Mouse (Mus musculus) cerebellum, adult 9-10 months (tissue): Measurements from ENCODE around the gene Hist1h4j.
A peak's percentile ranks its signal among the peaks of the same experiment; 100 is the strongest.
"Not testable (repeated sequence)": the region's sequence is repeated elsewhere in the genome, so short reads cannot be mapped to it uniquely, and the experiment has no call there.

Experiments used
- DNase-seq: peaks from one replicate; pipeline ENCODE4 v3.0.0; 2022

Hist1h4j gene

DNA sequence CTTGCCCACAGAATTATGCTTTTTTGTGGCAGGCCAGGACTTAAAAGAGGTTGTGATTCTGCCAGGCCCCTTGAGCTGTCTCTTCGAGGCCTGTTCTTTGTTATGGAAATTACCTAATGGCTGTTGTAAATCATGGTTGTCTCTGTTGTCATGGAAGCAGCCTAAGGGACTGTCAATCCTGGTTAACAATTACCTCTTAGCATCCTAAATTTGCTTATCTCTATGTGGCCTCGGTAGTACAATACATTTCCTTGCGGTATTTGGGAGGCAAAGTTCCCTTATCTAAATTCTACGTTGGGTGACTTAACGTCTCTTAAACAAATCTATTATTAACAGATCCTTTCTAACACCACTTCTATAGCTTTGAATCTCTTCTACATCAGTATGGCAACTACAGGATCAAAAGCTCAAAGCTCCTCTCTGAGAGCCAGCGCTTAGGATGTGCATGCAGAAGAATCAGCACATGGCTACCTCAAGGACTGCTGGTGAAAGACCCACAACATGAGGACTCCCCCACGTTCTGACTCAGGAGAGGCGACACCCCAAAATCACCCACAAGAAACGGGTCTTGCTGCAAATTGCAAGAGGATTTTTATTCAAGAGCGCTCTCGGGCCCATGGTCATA lies 6.8 kb upstream of the Hist1h4j start:
- DNase-seq = no peak

GRCm38 (mm10) chr13:21729544-21729943 lies 5.3 kb upstream of the Hist1h4j start:
- no peak for DNase-seq

GRCm38 (mm10) chr13:21733466-21733865 lies 1.4 kb upstream of the Hist1h4j start:
- DNase-seq = no peak

DNA sequence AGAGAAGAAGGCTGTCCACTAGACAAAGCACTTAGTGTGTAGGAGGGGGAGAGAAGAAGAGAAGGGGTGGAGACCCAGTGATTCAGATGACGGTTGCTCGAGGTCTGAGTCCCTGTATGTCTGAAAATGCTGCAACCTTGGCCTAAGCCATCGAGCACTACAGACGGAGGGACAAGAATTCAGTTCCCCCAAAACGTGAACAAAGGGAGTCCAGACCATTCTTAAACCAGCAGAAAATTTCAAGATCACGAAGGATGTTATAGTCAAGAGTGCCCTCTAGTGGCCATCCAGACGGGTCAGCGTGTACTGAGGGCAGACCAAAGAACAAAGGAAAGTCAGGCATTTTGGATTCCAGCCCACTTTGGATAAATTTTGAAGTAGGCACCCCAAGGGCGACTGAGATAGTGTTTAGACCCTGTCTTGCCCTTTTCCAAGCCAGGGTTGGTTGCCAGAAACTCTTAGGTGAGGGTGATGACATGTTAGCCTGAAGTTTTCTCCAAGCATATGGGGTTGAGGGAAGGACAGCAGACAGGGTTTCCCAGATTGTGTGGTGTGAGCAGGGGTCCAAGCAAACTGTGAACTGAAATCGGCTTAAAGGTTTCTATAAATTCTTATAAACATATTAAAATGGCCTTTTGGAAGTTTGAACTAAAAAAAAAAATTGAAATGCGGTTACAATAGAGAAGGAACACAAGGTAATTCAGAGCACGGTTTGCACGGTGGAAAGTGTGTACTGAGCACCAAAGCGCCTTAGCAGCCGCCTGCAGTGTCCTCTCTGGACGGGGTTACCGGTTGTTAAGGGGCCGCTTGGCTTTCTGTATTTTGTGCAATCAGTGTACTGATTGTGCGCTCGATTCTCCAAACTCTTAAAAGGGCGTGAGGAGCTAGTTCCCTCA lies 606 bp upstream of the Hist1h4j start:
- DNase-seq = peak; percentile 90

GRCm38 (mm10) chr13:21745006-21745405 lies 10.1 kb downstream of the Hist1h4j start:
- no peak for DNase-seq

DNA sequence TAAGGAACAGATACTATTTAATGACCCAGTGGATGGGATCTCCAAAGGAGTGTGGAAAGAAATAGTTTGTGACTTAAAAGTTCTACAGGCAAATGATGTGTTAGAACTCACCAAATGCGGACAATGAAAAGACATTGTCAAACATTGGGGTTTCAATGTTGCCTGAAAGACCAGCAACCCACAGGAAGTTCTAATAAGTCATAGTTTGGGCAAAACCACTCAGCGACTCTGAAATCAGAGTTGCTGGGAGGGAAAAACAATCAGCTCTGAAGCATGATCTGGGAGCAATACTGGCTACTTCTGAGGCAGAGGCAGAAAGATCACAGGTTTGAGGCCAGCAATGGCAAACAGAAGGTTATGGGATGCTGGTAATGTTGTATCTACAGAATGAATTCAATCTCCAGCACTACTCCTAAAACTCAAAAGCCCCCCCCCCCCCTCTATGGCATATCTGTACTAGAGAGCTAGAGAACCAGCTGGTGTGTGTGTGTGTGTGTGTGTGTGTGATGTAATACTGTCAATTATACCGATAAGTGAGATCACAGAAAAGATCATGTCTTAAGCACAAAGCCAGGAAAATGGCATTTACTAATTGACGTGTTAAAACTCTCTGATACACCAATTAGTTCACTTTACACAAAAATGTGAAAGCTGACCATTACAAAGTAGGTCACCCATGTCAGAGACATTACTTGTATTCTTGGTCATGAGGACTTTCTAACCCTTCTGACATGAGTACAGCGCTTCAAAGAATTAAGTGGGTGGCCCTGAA lies 14.7 kb downstream of the Hist1h4j start:
- no peak for DNase-seq

DNA sequence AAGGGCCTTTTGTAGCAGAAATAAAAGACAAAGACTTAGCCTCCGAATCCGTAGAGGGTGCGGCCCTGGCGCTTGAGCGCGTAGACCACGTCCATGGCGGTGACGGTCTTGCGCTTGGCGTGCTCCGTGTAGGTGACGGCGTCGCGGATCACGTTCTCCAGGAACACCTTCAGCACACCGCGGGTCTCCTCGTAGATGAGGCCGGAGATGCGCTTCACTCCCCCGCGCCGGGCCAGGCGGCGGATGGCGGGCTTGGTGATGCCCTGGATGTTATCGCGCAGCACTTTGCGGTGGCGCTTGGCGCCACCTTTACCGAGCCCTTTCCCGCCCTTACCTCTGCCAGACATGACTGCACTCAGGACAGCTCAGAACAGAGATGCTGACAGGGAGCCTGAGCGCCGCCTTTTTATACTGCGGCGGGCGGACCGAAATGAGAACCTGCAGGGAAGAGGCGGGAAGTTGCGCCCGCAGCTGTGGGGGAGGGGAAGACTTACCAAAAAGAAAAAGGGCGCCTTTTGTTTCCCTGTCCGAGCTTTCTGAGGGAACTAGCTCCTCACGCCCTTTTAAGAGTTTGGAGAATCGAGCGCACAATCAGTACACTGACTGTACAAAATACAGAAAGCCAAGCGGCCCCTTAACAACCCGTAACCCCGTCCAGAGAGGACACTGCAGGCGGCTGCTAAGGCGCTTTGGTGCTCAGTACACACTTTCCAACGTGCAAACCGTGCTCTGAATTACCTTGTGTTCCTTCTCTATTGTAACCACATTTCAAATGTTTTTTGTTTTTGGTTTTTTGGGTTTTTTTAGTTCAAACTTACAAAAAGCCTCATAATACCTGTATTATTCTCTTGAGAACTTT lies 15.5 kb downstream of the Hist1h4j start, which contains the start of gene Hist1h4k:
Gene Hist1h4k (minus strand): TSS at position 347 of the 859 bp plus-strand sequence.
- peak; percentile 96 for DNase-seq

DNA sequence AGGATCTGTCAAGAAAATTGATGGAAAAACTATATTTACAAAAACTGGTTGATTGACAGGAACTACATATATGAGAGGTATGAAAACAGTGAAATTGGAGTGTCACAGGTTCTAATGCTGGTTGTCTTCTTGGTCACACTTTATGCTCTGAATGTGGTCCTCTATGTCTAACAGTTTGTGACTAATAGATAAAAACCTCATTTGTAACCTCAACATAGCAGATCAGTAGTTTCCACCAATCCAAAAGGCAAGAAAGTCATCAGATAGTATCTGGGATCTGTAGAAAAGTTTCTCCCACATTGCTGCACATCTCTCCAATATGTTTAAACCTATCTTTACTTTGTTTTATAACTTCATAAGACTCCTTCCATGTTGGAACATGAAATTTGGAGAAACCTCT lies 16.6 kb downstream of the Hist1h4j start:
- DNase-seq = no peak

GRCm38 (mm10) chr13:21751827-21752226 lies 17.0 kb downstream of the Hist1h4j start:
- DNase-seq = no peak

- DNase-seq = no peak
These were observed 17.5 kb downstream of the Hist1h4j start for GRCm38 (mm10) chr13:21752356-21752755.

DNA sequence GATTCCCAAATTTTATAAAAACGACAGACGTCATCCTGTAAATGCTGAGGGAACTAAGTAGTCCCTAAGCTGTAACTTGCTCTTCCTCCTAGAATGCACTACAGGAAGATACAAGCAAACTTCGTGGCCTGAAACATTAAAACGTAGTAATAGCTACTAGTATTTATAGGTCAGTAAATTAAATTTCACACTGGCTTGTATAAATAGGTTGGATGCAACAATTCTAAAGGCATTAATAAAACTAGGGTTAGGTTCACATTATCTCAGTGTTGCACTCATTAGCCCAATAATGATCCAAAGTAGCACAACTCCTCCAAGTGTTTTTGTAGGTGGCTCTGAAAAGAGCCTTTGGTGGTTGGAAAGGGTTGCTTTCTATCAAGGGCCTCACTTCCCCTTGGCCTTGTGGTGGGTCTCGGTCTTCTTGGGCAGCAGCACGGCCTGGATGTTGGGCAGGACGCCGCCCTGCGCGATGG lies 18.2 kb downstream of the Hist1h4j start:
- DNase-seq = no peak

DNA sequence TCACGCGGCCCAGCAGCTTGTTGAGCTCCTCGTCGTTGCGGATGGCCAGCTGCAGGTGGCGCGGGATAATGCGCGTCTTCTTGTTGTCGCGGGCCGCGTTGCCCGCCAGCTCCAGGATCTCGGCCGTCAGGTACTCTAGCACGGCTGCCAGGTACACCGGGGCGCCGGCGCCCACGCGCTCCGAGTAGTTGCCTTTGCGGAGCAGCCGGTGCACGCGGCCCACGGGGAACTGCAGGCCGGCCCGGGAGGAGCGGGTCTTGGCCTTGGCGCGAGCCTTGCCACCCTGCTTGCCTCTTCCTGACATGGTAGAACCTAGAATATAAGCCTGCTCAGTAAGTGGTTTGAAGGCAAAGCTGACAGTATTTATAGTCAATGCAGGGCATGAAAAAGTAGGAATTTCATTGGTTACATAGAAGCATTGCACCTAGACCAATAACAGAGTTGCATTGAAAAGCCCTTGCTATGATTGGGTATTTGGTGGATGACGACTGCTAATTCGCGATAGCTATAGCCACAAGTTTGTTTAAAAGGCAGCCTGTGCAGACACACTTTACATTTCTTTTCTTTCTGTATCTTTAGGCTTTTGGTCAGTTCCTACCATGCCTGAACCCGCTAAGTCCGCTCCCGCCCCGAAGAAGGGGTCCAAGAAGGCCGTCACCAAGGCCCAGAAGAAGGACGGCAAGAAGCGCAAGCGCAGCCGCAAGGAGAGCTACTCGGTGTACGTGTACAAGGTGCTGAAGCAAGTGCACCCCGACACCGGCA lies 18.8 kb downstream of the Hist1h4j start, which contains the start of the genes Hist1h2ak and Hist1h2bn:
Gene Hist1h2ak (minus strand): TSS at position 304 of the 762 bp plus-strand sequence.
Gene Hist1h2bn (plus strand): TSS at position 600 of the 762 bp plus-strand sequence.
- DNase-seq = peak; percentile 94

DNA sequence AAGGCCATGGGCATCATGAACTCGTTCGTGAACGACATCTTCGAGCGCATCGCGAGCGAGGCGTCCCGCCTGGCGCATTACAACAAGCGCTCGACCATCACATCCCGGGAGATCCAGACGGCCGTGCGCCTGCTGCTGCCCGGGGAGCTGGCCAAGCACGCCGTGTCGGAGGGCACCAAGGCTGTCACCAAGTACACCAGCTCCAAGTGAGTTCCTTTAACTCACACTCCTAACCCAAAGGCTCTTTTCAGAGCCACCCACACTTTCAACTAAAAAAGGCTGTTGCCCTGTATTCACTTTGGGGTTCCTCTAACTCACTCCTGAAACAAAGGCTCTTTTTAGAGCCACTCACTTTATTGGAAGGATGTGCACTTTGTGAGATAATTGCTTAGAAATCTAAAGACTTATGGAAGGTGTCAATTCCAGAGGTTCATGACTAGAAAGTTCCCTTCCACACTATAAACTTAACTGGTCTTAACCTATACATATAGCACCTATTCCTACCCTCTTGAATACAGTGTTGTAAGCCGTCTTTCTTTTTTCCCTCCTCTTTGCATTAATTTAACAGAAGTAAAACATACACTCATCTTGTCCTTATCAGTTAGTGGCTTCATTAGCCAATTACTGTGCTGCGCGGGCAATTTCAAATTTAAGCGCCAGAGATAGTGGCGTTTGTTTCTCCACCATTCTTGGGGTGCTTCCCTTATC lies 19.6 kb downstream of the Hist1h4j start:
- not testable (repeated sequence) for DNase-seq

GRCm38 (mm10) chr13:21755707-21756106 lies 20.8 kb downstream of the Hist1h4j start:
- no peak for DNase-seq

GRCm38 (mm10) chr13:21778814-21779766 lies 44.2 kb downstream of the Hist1h4j start:
- DNase-seq = peak; percentile 90

DNA sequence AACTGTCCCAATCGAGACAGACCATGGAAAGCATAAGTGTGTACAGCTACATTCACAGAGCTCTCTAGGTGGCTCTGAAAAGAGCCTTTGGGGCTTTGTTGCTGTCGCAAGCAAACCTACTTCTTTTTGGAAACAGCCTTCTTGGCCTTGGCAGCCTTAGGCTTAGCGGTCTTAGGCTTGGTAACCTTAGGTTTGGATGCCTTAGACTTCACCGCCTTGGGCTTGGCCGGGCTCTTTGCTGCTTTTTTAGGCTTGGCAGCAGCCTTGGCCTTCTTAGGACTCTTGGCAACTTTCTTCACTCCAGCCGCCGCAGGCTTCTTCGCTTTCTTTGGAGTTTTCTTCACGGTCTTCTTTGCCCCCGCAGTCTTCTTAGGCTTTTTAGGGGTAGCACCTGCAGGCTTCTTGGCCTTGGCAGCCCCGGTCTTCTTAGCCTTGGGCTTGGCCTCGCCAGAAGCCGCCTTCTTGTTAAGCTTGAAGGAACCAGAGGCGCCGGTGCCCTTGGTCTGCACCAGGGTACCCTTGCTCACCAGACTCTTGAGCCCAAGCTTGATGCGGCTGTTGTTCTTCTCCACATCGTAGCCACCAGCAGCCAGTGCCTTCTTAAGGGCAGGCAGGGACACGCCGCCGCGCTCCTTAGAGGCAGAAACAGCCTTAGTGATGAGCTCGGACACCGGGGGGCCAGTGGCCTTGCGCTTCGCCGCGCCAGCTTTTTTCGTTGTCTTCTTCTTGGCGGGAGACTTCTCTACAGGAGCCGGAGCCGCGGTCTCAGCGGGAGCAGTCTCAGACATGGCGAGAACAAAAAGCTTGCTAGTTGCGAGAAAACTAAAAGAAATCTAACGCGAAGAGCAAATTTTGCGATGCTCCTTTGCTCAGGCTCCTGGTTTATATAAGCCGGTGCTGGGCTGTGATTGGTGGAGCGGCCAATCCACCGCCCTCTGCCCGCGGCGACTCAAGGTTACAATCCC lies 45.2 kb downstream of the Hist1h4j start, which contains the start of gene Hist1h1b:
Gene Hist1h1b (minus strand): TSS at position 859 of the 965 bp plus-strand sequence.
- peak; percentile 83 for DNase-seq

- DNase-seq = no peak
These were observed 46.2 kb downstream of the Hist1h4j start for GRCm38 (mm10) chr13:21781021-21781555.

- no peak for DNase-seq
These were observed 46.8 kb downstream of the Hist1h4j start for GRCm38 (mm10) chr13:21781639-21782038.
